Mouse (Mus musculus) urinary bladder, adult 18-20 months (tissue): ENCODE results near the gene Hemk1.

ENCODE experiments used
- DNase-seq, 2 experiments: peaks; one replicate each; pipeline ENCODE4 v3.0.0; 2022; ENCODE audit warnings: low spot score in 2 of 2, mixed read lengths in 2 of 2

Hemk1 gene

GRCm38 (mm10) chr9:107338172-107338883, at the start of gene Hemk1:
Gene Hemk1 (minus strand): TSS chr9:107338350.
- peak; percentile 58 for DNase-seq

DNA sequence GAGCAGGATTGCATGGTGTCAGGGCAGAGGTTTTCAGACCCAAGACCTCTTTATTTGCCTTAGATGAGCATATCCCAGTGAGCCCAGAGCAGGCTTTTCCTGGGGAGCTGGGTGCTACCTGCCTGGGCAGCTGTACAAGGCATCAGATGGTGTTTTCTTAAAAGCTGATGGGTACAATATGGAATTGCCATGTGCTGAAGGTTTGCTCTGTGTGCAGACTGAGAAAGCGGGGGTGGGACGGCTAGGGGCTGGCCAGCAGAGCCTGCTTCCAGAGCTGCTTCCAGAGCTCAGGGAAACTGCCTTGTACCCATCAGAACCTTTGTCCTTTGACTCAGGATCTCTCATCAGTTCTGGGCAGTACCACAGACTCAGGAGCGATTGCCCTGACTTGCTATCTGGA, 49.6 kb upstream of the Hemk1 start:
- no peak for DNase-seq

GRCm38 (mm10) chr9:107386722-107387121, 48.6 kb upstream of the Hemk1 start:
- DNase-seq, result no peak

DNA sequence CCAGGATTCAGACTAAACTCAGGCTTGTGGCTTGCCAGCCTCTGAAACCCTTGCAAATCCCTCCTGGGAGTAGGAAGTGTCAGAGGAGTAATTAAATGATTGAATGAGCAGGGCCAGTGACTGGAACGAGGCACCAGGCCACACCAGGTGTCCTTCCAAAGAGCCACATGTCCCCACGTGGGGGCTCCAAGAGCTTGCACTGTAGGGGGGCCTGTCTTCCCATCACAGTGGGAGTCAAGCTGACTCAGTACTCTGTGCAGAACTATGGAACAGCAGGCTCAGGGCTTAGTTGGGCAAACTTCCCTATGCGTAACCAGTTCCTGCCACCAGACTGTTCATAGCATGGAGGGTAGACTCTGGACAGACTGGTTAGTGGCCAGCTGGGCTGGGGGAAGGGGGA, 46.2 kb upstream of the Hemk1 start:
- no peak for DNase-seq

GRCm38 (mm10) chr9:107381723-107382122, 43.6 kb upstream of the Hemk1 start:
- DNase-seq, result no peak

DNA sequence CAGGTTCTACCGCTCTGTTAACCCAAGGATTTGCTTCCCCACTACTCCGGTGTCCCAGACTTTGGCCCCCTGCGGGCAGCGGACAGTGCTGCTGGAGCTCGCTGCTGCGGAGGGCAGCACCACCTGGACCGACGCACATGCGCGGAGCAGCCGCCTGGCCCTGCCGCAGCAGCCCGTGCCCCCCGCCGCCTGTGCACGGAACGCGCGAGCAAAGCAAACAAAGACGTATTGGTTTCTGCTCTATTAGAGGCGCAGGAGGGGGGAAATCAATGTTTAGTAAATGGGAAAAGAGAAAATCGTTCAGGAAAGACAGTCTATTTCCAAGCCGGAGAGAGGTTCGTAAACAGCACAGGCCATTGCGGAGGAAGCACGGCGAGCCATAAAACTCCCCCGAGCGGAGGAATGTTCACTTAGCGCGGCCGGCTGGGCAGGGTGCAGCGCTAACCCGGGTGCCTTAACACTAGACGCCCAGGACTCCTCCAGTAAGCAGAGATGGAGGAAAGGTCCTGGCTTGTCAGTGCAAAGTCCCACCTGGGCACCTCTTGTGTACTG, 39.9 kb upstream of the Hemk1 start:
- DNase-seq, result no peak

DNA sequence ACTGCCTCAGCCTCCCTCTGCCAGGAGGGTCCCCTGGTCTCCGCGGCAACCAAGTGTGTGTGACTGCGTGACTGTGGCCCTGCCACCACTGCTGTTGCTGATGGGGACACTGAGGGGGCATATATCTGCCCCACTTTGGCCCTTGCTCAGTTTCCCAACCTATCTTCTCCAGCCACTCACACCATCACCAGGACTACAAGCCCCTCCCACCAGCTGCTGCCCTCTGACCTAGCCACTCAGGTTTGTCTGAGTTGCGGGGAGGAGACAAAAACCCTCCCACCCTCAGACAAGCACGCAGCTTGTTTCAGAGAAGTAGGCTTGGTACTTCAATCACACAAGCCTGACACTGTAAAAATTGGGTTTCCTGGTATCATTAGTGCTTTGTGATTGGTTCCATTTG, 37.3 kb upstream of the Hemk1 start:
- no peak for DNase-seq

DNA sequence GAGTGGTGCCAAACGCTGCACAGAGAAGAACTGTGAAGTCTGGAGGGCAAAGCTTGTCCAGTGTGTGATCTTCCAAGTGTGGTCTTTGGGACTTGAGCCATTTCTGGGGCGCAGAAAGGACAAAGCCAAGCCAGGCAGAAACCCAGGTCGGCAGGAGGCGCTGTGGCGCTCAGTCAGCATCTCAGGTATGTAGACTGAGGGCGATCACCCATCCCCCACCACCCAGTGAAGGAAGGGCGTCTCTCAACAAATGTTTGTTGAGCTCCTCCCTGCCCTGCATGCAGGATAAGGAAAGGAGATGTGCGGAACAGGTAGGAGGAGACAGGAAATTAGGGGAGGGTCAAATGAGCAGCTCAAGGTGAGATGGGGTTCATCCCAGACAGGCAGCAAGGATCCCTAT, 36.5 kb upstream of the Hemk1 start:
- peak in 1 of 2 experiments; percentile 25 for DNase-seq

GRCm38 (mm10) chr9:107372441-107372840, 34.3 kb upstream of the Hemk1 start:
- no peak for DNase-seq

DNA sequence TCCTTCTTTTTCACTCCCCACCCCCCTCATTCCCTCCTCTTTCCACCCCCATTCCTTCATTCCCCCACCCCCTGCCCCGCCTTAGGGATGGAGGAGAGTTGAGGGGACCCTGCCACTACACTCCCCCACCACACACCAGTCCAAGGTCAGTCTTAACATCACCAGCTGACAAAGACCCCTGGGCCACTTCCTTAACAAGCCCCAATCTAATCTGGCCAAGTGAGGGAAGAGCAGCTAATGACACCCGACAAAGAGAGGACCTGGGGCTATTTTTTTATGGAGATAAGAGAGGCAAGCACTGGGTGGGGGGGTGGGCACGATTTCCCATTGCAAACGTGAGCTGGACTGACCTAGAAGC, 31.9 kb upstream of the Hemk1 start:
- no peak for DNase-seq

DNA sequence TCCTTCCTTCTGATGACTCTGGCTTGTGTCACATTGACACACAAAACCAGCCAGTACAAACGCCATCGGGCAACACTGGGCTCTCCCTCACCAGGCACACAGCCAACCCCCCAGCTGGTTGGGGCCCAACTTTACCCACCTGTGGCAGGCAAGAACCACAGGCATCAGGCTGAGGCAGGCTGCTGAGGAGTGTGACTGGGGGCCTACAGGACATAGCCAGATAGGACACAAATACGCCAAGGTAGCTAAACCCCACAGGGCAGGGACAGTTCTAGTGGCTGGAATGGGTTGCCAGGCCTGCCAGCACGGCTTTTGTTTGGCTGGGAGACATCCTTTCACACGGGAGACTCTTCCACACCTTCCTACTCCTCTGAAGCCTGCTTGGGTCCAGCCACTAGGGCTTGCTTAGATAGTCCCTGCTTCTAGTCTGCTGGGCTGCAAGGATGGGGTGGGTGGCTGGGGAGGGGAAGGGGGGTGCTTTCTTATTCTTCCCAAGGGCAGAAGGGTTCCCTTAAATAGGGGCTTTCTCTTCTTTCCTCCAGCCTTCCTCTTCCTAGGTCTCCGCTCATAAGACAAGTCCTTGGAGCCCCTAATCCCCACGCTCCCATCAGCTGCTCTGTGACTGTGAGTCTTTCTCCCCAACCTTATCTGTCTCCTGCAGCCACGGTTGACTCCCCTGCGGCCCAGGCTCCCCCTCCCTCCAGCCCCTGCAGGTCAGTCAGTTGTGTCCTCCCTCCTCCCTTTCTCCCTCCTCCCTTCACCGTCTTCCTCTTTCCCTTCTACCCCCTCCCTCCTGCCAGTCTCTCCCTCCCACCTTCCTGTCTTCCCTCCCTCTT, 31.3 kb upstream of the Hemk1 start:
- DNase-seq, result no peak

DNA sequence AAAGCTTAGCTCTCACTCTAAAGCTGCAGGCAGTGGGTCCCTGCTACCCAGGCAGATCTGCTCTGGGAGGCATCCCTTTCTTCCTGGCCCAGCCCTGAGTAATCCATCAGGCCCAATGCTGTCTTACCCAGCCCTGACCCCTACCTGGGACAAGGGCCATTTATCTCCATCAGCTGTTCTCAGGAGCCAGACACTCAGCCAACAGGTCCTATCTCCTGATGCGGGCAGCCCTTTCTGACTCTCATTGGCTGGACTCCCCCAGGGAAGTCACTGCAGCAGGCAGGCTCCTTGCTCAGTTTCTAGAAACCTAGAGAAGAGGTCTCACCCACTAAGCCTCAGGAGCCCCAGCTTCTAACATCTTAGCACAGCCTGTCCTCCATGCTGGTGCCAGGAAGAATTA, 30.2 kb upstream of the Hemk1 start:
- DNase-seq, result no peak

- peak; percentile 10 to 26 for DNase-seq
Observed at GRCm38 (mm10) chr9:107366644-107367043, 28.5 kb upstream of the Hemk1 start.

DNA sequence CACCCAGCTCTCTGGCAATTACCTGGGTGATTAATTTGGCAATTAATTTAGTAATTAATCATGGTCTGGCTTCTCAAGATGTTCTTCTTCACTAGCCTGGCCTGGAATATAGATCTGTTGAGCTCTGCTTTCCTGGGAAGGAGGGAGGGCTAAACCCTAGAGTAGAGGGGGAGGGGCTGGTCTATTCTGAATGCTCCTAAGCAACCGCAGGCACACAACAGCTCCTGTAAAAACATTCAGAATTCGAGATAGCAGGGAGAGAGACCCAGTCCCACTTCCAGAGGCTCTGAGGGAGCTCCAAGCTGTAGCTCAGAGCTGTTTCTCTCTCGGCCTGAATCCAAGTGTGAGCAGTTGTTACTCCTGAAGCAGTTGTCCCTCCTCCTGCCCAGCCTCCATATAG, 22.8 kb upstream of the Hemk1 start:
- no peak for DNase-seq

DNA sequence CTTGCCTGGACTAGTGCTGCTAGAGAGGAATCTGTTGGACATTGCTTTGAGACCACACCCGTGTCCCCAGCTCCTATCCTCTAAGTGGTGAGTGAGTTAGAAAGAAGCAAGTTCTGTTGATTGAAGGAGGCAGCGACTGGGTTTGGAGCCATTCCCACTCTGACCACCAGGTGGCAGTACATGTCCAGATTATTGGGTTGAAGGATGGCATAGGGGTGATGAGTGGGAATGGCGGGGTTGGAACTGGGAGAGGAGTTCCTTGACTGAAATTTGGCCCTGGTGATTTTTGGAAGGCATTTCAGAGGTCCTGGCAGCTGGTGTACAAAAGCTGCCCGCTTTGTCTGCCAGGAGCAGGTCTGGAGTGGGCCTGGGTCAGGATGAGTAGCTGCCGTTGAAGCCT, 19.5 kb upstream of the Hemk1 start:
- DNase-seq, result peak; percentile 36 to 77

DNA sequence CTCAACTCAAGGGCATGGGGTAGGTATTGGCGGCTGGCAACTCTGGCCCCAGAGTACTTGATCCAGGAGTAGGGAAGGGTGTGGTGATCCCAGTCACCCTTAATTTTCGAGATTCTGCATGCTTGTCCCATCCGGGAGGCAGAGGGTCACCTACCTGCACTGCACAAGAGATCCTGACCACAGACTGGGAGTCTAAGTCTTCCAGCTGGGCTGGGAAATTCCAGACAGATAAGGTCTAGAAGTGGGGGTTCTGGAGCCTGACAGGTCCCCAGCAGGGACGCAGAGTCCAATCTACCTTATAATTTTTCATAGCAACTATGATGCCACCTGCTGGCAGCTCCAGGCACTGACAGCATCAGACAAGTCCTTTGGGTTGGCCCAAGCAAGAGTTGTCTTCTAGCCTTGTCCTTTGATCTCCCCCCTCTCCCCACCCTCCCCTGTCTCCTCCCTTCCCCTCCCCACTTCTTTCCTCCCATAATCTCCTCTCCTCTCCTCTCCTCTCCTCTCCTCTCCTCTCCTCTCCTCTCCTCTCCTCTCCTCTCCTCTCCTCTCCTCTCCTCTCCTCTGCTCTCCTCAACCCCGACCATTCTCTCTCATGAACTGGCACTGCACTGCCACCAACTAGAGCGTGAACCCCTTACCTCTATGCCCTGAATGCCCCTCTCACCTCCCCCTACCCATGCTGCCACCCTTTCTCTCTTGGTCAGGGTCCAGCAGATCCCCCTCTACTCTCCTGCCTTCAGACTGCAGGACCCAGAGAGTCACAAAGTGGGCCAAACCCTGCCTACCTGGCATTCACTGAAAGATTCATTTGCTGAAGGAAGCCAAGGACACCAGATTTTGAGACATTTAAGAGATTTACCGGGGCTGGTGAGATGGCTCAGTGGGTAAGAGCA, 18.0 kb upstream of the Hemk1 start:
- DNase-seq, result peak in 1 of 2 experiments; percentile 37

- no peak for DNase-seq
Observed at GRCm38 (mm10) chr9:107354826-107355225, 16.7 kb upstream of the Hemk1 start.

DNA sequence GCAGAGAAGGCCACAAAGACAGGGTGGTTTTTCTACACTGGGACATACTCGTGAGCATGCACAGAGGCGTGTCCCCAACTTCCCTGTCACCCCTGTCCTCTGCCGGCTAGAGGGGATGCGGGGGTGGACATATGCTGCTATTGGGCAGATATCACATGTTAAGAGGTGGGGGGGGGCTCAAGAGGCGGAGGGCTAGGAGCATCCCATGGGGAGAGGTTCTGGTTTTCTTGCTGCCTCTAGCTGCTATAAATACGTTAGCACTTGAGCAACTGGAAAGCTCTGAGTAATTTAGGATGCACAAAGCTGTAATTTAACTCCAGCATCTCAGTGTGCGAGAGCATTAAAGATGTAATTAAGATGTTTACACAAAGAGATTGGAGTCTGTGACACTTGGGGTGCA, 11.2 kb upstream of the Hemk1 start:
- no peak for DNase-seq

GRCm38 (mm10) chr9:107347586-107348183, 9.5 kb upstream of the Hemk1 start:
- no peak for DNase-seq

DNA sequence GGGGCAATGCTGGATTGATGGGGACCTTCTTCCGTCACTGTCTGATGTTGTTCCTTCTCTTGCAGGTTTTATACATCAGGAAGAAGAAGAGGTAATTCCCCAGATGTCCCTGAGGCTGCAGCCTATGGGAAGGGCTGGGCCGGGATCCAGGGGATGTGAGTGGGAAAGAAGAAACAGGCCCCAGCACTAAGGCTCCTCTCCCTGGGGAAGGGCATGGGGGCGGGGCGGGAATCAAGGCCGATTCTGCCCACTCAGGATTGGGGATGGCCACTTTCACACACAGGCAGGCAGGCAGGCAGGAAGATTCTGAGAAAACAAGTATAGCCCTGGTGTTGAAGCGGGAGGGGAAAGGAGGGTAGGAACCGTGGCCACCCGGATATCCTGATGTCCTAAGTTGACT, 7.9 kb upstream of the Hemk1 start:
- no peak for DNase-seq

DNA sequence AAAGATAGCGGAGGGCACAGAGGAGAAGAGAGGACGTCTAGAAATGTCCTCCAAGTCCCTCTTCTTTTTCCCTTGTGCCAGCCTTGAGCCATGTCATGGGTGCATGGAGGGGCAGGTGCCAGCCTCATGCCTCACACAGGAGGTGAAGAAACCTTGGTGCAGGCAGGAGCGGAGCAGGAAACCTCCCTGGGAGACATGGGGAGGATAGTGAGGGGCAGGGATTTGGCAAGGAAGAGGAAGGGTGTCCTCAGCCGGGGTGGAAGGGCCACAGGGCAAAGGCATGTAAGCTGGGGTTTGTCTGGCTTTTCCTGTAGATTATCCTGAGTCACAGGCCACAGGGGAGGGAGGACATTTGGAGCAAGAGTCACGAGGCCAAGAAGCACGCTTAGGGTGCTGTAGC, 5.9 kb upstream of the Hemk1 start:
- DNase-seq, result no peak
